Mouse (Mus musculus) heart, embryonic 13.5 days (tissue): ENCODE data around the gene Krt77. TPM values are rescaled to one million over a fixed set of nuclear protein-coding genes. Genes with fewer than 3 reads are reported as not detected.

ENCODE experiments used
- ATAC-seq: fragments of 200-750 bp; cut with Nextera tagmentation; 2 replicates; pipeline ENCODE4 v1.8.0; 2017; ENCODE audit warnings: moderate TSS enrichment; ENCODE audit not compliant: insufficient number of reproducible peaks, low FRiP score, low TSS enrichment; ENCODE audit errors: extremely low read depth
- H3K27ac ChIP-seq: fragments of 300-500 bp; sonication (generic); replicated peaks from 2 replicates; pipeline ENCODE4 v1.5.1; 2015; ENCODE audit warnings: moderate library complexity, mild to moderate bottlenecking, inconsistent platforms
- H3K27me3 ChIP-seq: fragments of 300-500 bp; sonication (generic); replicated peaks from 2 replicates; pipeline ENCODE4 v1.6.1; 2015; ENCODE audit warnings: mild to moderate bottlenecking, inconsistent platforms
- H3K36me3 ChIP-seq: fragments of 300-500 bp; sonication (generic); 2 replicates; pipeline ENCODE4 v1.6.1; 2015; ENCODE audit warnings: mild to moderate bottlenecking, inconsistent platforms
- H3K4me1 ChIP-seq: fragments of 300-500 bp; sonication (generic); 2 replicates; pipeline ENCODE4 v1.6.1; 2015; ENCODE audit warnings: inconsistent platforms
- H3K4me2 ChIP-seq: fragments of 300-500 bp; sonication (generic); 2 replicates; pipeline ENCODE4 v1.6.1; 2015; ENCODE audit warnings: inconsistent platforms, mild to moderate bottlenecking, moderate library complexity
- H3K4me3 ChIP-seq: fragments of 300-500 bp; sonication (generic); 2 replicates; pipeline ENCODE4 v1.5.1; 2015; ENCODE audit warnings: moderate library complexity, mild to moderate bottlenecking, inconsistent platforms
- H3K9ac ChIP-seq: fragments of 300-500 bp; sonication (generic); 2 replicates; pipeline ENCODE4 v1.6.1; 2015; ENCODE audit warnings: inconsistent platforms, mild to moderate bottlenecking, moderate library complexity
- H3K9me3 ChIP-seq: fragments of 300-500 bp; sonication (generic); 2 replicates; pipeline ENCODE4 v1.6.1; 2016; ENCODE audit warnings: inconsistent platforms
- WGBS: fragments of 180-500 bp; shearing (Covaris S2); methylation state at CpG from one replicate; pipeline ENCODE4 v1.1.7; 2015; ENCODE audit warnings: mixed read lengths; 5-methylcytosine and 5-hydroxymethylcytosine counted together
- polyA plus RNA-seq: library from polyadenylated mRNA; unstranded; fragments of >200 nt; fragmentation: Nextera tagmentation; extraction: Ambion mirVana; gene quantifications from 2 replicates; pipeline ENCODE4 v1.2.1, GENCODE M21; 2015

Krt77 gene
- polyA plus RNA-seq, 1 experiment from 2014 or later = not detected

GRCm38 (mm10) chr15:101860421-101861130 lies 8.9 kb downstream of the Krt77 start:
- Histone ChIP-seq H3K27ac (no peak overlapping the region), H3K4me3 (peak overlapping the region; percentile 53), H3K9ac (peak overlapping the region; percentile 71; the same call in 1 of the 2 replicates), H3K27me3 (peaks cover 92% of the 10 kb centered on the region), H3K9me3 (no peaks in the 10 kb centered on the region), H3K4me1 (peaks cover 17% of the 10 kb centered on the region), H3K36me3 (no peaks in the 10 kb centered on the region), H3K4me2 (peak overlapping the region; percentile 91)
- no peak for ATAC-seq
- WGBS = 42% methylated on average over 13 of the region's 13 CpGs

- Histone ChIP-seq H3K27ac (no peak overlapping the region), H3K4me2 (peak overlapping the region; percentile 91), H3K4me1 (peaks cover 17% of the 10 kb centered on the region), H3K4me3 (peak overlapping the region; percentile 53), H3K27me3 (peaks cover 92% of the 10 kb centered on the region), H3K9ac (peak overlapping the region; percentile 71), H3K9me3 (no peaks in the 10 kb centered on the region), H3K36me3 (no peaks in the 10 kb centered on the region)
- no peak for ATAC-seq
- WGBS = 1% methylated on average over 33 of the region's 33 CpGs
Measured at GRCm38 (mm10) chr15:101859735-101860170, 9.8 kb downstream of the Krt77 start.

GRCm38 (mm10) chr15:101858673-101859425 lies 10.7 kb downstream of the Krt77 start:
- WGBS = 7% methylated on average over 11 of the region's 11 CpGs
- Histone ChIP-seq H3K9ac (peak overlapping the region; percentile 71; the same call in 1 of the 2 replicates), H3K4me3 (peak overlapping the region; percentile 53), H3K9me3 (no peaks in the 10 kb centered on the region), H3K27me3 (peaks cover 93% of the 10 kb centered on the region), H3K27ac (no peak overlapping the region), H3K4me2 (peak overlapping the region; percentile 91), H3K36me3 (no peaks in the 10 kb centered on the region), H3K4me1 (peaks cover 22% of the 10 kb centered on the region)
- ATAC-seq = no peak

GRCm38 (mm10) chr15:101856696-101857095 lies 12.8 kb downstream of the Krt77 start:
- H3K27me3 ChIP-seq = peaks cover 97% of the 10 kb centered on the region
- 42% methylated on average over 5 of the region's 5 CpGs for WGBS
- H3K9ac ChIP-seq = no peak overlapping the region
- H3K4me1 ChIP-seq = peaks cover 22% of the 10 kb centered on the region
- H3K27ac ChIP-seq = no peak overlapping the region
- H3K4me2 ChIP-seq = no peak overlapping the region
- no peaks in the 10 kb centered on the region for H3K9me3 ChIP-seq
- no peaks in the 10 kb centered on the region for H3K36me3 ChIP-seq
- no peak for ATAC-seq
- no peak overlapping the region for H3K4me3 ChIP-seq

GRCm38 (mm10) chr15:101855732-101856131 lies 13.8 kb downstream of the Krt77 start:
- no peaks in the 10 kb centered on the region for H3K9me3 ChIP-seq
- no peak overlapping the region for H3K27ac ChIP-seq
- H3K9ac ChIP-seq = no peak overlapping the region
- no peak overlapping the region for H3K4me3 ChIP-seq
- peaks cover 97% of the 10 kb centered on the region for H3K27me3 ChIP-seq
- peaks cover 22% of the 10 kb centered on the region for H3K4me1 ChIP-seq
- no peak for ATAC-seq
- no peaks in the 10 kb centered on the region for H3K36me3 ChIP-seq
- H3K4me2 ChIP-seq = no peak overlapping the region
- WGBS = 57% methylated on average over 3 of the region's 3 CpGs

- H3K4me1 ChIP-seq = peaks cover 12% of the 10 kb centered on the region
- H3K9ac ChIP-seq = no peak overlapping the region
- H3K4me3 ChIP-seq = no peak overlapping the region
- no peaks in the 10 kb centered on the region for H3K36me3 ChIP-seq
- no peak for ATAC-seq
- no peak overlapping the region for H3K4me2 ChIP-seq
- H3K9me3 ChIP-seq = no peaks in the 10 kb centered on the region
- WGBS = 14% methylated on average over 5 of the region's 5 CpGs
- H3K27me3 ChIP-seq = peaks cover 96% of the 10 kb centered on the region
- no peak overlapping the region for H3K27ac ChIP-seq
Measured at GRCm38 (mm10) chr15:101854294-101854693, 15.2 kb downstream of the Krt77 start.

GRCm38 (mm10) chr15:101852571-101852970 lies 16.9 kb downstream of the Krt77 start:
- 0 out of 2 replicates have a peak, but pooled peaks cover 5% of the 10 kb centered on the region for H3K4me1 ChIP-seq

GRCm38 (mm10) chr15:101850694-101851093 lies 18.8 kb downstream of the Krt77 start, which contains the start of gene Krt1:
TSS of gene Krt1 (minus strand) at chr15:101850794.
- Histone ChIP-seq H3K9ac (no peak within 1 kb of the TSS), H3K27me3 (peaks cover 94% of the 10 kb centered on the region), H3K4me3 (no peak within 1 kb of the TSS), H3K27ac (no peak within 1 kb of the TSS), H3K36me3 (no peaks in the 10 kb centered on the region), H3K9me3 (no peaks in the 10 kb centered on the region), H3K4me1 (peaks cover 5% of the 10 kb centered on the region; the same call in 1 of the 2 replicates), H3K4me2 (no peak within 1 kb of the TSS)
- WGBS = 67% methylated on average over 6 of the region's 6 CpGs
- no peak for ATAC-seq

More at GRCm38 (mm10) chr15:101852571-101852970, 16.9 kb downstream of the Krt77 start:
- H3K36me3 ChIP-seq = no peaks in the 10 kb centered on the region
- 47% methylated on average over 5 of the region's 5 CpGs for WGBS
- no peak overlapping the region for H3K4me3 ChIP-seq
- H3K9ac ChIP-seq = no peak overlapping the region
- H3K9me3 ChIP-seq = no peaks in the 10 kb centered on the region
- H3K27ac ChIP-seq = no peak overlapping the region
- ATAC-seq = no peak
- H3K27me3 ChIP-seq = peaks cover 96% of the 10 kb centered on the region
- H3K4me2 ChIP-seq = no peak overlapping the region

- peak overlapping the region; percentile 81 for H3K9ac ChIP-seq
- H3K4me1 ChIP-seq = peaks cover 10% of the 10 kb centered on the region; the same call in 1 of the 2 replicates
- H3K36me3 ChIP-seq = no peaks in the 10 kb centered on the region
- H3K27ac ChIP-seq = no peak overlapping the region
- no peak for ATAC-seq
- peaks cover 82% of the 10 kb centered on the region for H3K27me3 ChIP-seq
- peak overlapping the region; percentile 61 for H3K4me3 ChIP-seq
- 2% methylated on average over 36 of the region's 37 CpGs for WGBS
- no peaks in the 10 kb centered on the region for H3K9me3 ChIP-seq
- H3K4me2 ChIP-seq = peak overlapping the region; percentile 84
Measured at GRCm38 (mm10) chr15:101845971-101846403, 23.5 kb downstream of the Krt77 start.

DNA sequence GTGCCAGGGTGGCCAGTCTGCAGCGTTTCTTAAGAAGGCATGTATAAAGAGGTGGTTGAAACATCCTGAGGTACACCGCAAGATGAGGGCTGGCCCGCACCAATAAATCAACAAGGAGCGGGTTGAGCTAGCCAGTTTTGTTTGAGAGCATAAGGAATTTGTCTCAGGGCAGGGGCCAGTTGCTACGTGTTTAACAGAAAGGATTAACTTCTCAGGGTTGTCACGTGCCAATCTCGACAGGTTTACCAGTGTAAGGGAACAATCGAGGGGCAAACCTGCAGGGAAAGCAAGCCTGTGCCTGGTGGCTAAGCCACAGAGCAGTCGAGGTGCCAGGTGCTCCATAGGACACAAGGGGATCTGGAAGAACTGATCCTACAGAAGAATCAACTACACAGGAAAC lies 26.3 kb downstream of the Krt77 start:
- H3K9me3 ChIP-seq = no peaks in the 10 kb centered on the region
- WGBS = 62% methylated on average over 9 of the region's 9 CpGs

DNA sequence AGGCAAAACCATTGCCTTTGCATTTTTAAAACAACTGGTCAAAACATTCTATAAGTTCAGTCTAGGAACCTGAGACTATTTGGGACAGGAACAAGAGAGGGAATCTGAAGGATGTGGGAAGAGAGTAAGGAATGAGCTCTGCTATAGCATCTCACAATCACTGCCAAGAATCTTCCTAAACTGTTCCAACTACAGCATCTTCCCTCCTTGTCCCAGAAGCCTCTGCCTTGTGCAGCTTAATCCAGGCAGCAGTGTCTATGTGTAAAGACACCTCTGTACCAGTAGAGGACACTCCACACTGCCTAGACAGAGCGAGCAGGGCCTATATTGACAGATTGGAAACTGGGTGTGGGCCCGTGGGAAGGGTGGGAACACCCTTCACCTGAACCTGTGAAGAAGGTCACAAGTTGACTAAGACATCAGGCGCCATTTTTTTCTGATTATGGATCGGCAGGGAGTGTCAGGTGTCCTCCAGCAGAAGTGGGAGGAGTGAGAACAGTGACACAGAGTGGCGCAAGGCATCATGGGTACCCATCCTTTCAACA lies 34.6 kb downstream of the Krt77 start:
- H3K4me2 ChIP-seq = no peak overlapping the region
- H3K27me3 ChIP-seq = peaks cover 34% of the 10 kb centered on the region
- no peaks in the 10 kb centered on the region for H3K4me1 ChIP-seq
- 47% methylated on average over 5 of the region's 5 CpGs for WGBS
- ATAC-seq = no peak
- no peaks in the 10 kb centered on the region for H3K9me3 ChIP-seq
- H3K36me3 ChIP-seq = no peaks in the 10 kb centered on the region
- H3K27ac ChIP-seq = no peak overlapping the region
- H3K9ac ChIP-seq = no peak overlapping the region
- H3K4me3 ChIP-seq = no peak overlapping the region

More for the DNA sequence above, 26.3 kb downstream of the Krt77 start:
- H3K4me3 ChIP-seq = no peak overlapping the region
- no peak overlapping the region for H3K4me2 ChIP-seq
- H3K27me3 ChIP-seq = peaks cover 70% of the 10 kb centered on the region
- no peak overlapping the region for H3K9ac ChIP-seq
- ATAC-seq = no peak
- H3K36me3 ChIP-seq = no peaks in the 10 kb centered on the region
- peaks cover 10% of the 10 kb centered on the region; the same call in 1 of the 2 replicates for H3K4me1 ChIP-seq
- H3K27ac ChIP-seq = no peak overlapping the region
